Mouse (Mus musculus): ENCODE results near the gene Rnf227. TPM values are rescaled to one million over a fixed set of nuclear protein-coding genes. Genes with fewer than 3 reads are reported as not detected.
A peak's percentile ranks its signal among the peaks of the same experiment; 100 is the strongest.
"Not testable (repeated sequence)": the region's sequence is repeated elsewhere in the genome, so short reads cannot be mapped to it uniquely, and the experiment has no call there.

Gene Rnf227
- 1 to 10 TPM in 1 of 2 experiments, under 1 TPM in 1; 0.85 to 2.1 TPM for total RNA-seq (2021)
- long read RNA-seq, experiment 1, partial matches to known transcripts = 0 of 6 reads
- long read RNA-seq, experiment 1, other reads (novel, unspliced or antisense) = 2 of 6 reads
- long read RNA-seq, experiment 2, partial matches to known transcripts = 0 of 4 reads
- long read RNA-seq, experiment 2, other reads (novel, unspliced or antisense) = 0 of 4 reads

- peak; percentile 65 for DNase-seq
These were observed at the start of gene Rnf227 for GRCm38 (mm10) chr11:69340161-69341131. TSS of gene Rnf227 (plus strand) at chr11:69340461.

GRCm38 (mm10) chr11:69291111-69291510 is 49.1 kb upstream of the Rnf227 start:
- no peak for DNase-seq

GRCm38 (mm10) chr11:69295286-69295685 is 45.0 kb upstream of the Rnf227 start:
- DNase-seq = no peak

- no peak for DNase-seq
These were observed 42.5 kb upstream of the Rnf227 start for GRCm38 (mm10) chr11:69297799-69298198.

- DNase-seq = no peak
These were observed 42.0 kb upstream of the Rnf227 start for GRCm38 (mm10) chr11:69298231-69298630.

- no peak for DNase-seq
These were observed 37.4 kb upstream of the Rnf227 start for GRCm38 (mm10) chr11:69302817-69303216.

- DNase-seq = no peak
These were observed 35.0 kb upstream of the Rnf227 start for GRCm38 (mm10) chr11:69305291-69305690.

- DNase-seq = no peak
These were observed 34.2 kb upstream of the Rnf227 start for GRCm38 (mm10) chr11:69306039-69306438.

GRCm38 (mm10) chr11:69311266-69311665 is 29.0 kb upstream of the Rnf227 start:
- peak; percentile 27 for DNase-seq

GRCm38 (mm10) chr11:69316361-69316760 is 23.9 kb upstream of the Rnf227 start:
- no peak for DNase-seq

GRCm38 (mm10) chr11:69318000-69318399 is 22.3 kb upstream of the Rnf227 start:
- not testable (repeated sequence) for DNase-seq

- DNase-seq = no peak
These were observed 18.7 kb upstream of the Rnf227 start for GRCm38 (mm10) chr11:69321580-69321979.

GRCm38 (mm10) chr11:69322010-69322409 is 18.3 kb upstream of the Rnf227 start:
- DNase-seq = no peak

- DNase-seq = no peak
These were observed 17.4 kb upstream of the Rnf227 start for GRCm38 (mm10) chr11:69322693-69323471.

- peak; percentile 98 for DNase-seq
These were observed 16.6 kb upstream of the Rnf227 start, which contains the start of the genes Cntrob and Trappc1 for GRCm38 (mm10) chr11:69323667-69324111. TSS of gene Cntrob (minus strand) at chr11:69323775. TSS of gene Trappc1 (plus strand) at chr11:69323980.

- no peak for DNase-seq
These were observed 15.5 kb upstream of the Rnf227 start for GRCm38 (mm10) chr11:69324749-69325148.

GRCm38 (mm10) chr11:69325628-69326407 is 14.4 kb upstream of the Rnf227 start, which contains the start of gene Kcnab3:
TSS of gene Kcnab3 (plus strand) at chr11:69326258.
- peak; percentile 71 for DNase-seq

GRCm38 (mm10) chr11:69326408-69327156 is 13.7 kb upstream of the Rnf227 start:
- DNase-seq = peak; percentile 36

GRCm38 (mm10) chr11:69327157-69327442 is 13.2 kb upstream of the Rnf227 start:
- DNase-seq = no peak

GRCm38 (mm10) chr11:69327648-69328047 is 12.6 kb upstream of the Rnf227 start:
- DNase-seq = no peak

GRCm38 (mm10) chr11:69328517-69328916 is 11.7 kb upstream of the Rnf227 start:
- DNase-seq = no peak
